Mouse (Mus musculus) layer of hippocampus, adult 18-20 months (tissue): ENCODE results near the gene Nsun5. TPM values are rescaled to one million over a fixed set of nuclear protein-coding genes. Genes with fewer than 3 reads are reported as not detected.

ENCODE experiments used
- DNase-seq, 2 experiments: peaks; one replicate each; pipeline ENCODE4 v3.0.0; 2022; ENCODE audit warnings: low spot score in 2 of 2
- microRNA-seq, 2 experiments: library from miRNA; unstranded; fragments of <30 nt; microRNA quantifications; one replicate each; pipeline ENCODE4 v1.2.0; 2021
- total RNA-seq, 2 experiments: library from RNA; stranded (reverse); gene quantifications; 2 replicates each; pipeline ENCODE4 v1.2.3; 2021

Nsun5 gene
- total RNA-seq, 2 experiments from 2014 or later = 21.4 to 24.1 TPM

DNA sequence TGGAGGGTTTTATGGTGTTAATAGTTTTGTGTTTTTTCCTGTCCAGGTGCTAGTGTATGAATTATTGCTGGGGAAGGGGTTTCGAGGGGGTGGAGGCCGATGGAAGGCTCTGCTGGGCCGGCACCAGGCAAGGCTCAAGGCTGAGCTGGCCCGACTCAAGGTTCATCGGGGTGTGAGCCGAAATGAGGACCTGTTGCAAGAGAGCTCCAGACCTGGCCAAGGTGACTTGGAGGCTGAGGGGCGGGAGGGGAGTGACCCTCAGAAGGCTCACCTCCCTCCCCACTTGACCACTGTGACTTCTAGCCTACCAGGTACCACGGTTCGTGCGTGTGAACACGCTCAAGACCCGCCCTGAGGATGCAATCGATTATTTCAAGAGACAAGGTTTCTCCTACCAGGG is 1.4 kb downstream of the Nsun5 start:
- no peak for DNase-seq

DNA sequence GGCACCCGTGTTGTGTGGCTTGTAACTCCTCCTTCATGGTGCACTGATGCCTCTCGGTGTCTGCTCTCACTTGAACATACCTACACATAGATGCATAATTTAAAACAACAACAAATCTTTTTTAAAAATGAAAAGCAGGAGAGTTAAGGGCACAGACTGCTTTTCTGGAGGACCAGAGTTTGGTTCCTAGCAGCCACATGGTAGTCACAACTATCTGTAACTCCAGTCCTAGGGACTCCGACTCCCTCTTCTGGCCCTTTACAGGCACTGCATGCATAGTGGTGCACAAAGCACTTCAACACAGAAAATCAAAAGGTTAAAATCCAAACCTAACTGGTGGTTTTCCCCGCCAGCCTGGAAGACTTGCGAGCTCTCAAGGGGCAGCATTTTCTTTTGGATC is 3.8 kb downstream of the Nsun5 start:
- DNase-seq = no peak

DNA sequence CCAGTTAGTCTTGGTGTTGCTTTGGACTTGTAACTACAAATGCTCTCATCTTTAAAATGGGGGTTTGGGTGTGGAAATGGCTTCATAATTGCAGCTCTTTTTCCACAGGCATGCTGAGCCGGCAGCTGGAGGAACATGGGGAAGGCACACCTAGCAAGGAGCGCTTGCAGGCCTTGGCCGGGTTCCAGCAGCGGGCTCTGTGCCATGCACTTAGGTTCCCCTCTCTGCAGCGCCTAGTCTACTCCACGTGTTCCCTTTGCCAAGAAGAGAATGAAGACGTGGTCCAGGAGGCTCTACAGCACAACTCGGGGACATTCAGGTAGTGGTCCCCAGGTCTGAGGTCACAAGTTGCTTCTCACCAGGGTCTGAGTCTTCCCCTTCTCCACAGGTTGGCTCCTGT is 5.4 kb downstream of the Nsun5 start:
- no peak for DNase-seq

DNA sequence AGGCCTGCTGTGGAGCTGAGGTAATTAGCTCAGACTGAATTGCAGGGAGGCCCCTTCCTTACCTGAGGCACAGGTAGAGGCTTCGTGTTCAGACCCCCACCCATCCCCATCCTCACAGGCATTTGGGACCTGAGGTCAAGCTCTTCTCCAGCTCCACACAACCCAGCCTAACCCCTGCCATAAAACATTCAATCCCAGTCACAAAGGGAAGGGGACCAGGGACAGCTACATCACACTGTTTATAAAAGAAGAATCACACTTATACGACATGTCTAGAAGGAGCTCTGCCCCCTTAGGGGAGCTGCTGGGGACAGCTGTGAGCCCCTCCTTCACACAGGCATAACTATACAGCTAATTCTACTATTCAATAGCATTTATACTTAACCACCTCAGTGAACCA is 6.6 kb downstream of the Nsun5 start:
- DNase-seq = no peak

DNA sequence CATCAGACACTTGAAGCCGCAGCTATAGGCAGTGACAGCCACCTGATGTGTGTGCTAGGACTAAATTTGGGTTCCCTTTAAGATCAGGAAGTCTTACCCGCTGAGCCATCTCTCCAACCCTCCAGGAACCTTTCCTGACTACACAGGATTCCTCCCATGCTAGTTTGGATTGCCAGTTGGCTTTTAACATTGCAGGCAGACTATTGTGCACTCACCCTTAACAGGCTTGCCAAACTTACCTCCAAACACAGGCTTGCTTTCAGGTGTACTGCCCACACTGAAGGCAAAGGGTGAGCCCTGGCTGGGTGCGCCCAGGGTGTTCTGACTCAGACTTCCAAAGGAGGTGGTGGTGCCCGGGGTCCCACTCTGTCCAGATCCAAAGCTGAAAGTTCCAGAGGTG is 10.9 kb downstream of the Nsun5 start:
- DNase-seq = no peak

DNA sequence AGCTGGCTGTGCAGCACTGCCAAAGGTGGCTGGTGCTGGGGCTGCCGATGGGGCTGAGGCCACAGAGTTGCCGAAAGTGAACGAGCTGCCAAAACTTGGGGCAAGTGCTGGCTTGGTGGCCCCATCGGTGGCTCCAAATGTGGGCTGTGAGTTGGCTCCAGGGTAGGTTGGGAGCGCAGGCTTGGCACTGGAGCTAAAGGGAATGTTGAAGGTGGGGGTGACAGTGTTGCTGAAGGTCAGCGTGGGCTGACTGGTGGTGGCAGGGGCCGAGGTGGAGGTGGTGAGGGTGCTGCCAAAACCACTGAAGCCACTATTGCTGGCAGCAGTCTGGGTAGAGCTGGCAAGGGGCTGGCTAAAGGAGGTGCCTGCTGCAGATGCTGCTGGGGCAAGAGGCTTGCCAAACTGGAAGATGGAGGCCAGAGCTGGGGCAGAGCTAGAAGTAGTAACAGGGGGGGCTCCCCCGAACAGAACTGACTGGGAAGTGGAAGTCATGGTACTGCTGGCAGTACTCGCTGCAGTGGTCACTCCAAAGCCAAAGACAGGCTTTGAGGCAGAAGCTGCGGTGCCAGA is 11.7 kb downstream of the Nsun5 start:
- DNase-seq = no peak

DNA sequence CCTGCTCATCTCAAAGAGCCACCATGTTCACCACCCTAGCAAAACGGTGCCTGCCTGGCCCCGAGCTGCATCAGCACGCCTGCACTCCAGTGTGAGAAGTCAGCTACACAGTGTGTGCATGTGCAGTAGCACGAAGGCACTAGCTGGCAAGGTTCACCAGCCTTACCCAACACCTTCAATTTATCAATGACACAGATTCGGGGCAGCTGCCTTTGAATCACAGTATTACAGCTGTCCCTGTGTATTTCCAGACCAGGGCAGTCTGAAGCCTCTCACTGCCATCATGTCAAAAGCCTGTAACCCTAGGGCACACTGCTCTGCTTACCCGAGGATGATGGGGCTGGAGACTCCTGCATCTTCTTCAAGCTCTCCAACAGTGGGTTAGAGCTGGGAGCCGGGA is 13.0 kb downstream of the Nsun5 start:
- no peak for DNase-seq

DNA sequence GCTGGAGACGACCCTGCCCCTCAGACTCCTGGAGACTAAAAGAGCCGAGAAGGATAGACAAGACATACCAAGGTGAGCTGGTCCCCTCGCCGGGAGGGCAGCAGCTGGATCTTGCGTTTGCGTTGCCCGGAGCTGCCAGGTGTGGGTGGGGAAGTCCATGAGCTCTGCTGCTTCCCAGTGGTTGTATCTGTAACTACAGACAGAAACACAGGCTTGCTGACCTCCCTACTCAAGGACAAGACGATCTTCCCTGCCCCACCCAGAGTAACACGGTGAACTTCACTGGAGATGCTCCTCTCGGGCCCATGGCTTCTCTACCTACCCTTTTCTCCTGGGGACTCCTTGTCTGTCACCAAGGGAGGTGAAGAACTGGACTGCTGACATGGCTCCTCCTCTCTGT is 14.0 kb downstream of the Nsun5 start:
- DNase-seq = no peak

DNA sequence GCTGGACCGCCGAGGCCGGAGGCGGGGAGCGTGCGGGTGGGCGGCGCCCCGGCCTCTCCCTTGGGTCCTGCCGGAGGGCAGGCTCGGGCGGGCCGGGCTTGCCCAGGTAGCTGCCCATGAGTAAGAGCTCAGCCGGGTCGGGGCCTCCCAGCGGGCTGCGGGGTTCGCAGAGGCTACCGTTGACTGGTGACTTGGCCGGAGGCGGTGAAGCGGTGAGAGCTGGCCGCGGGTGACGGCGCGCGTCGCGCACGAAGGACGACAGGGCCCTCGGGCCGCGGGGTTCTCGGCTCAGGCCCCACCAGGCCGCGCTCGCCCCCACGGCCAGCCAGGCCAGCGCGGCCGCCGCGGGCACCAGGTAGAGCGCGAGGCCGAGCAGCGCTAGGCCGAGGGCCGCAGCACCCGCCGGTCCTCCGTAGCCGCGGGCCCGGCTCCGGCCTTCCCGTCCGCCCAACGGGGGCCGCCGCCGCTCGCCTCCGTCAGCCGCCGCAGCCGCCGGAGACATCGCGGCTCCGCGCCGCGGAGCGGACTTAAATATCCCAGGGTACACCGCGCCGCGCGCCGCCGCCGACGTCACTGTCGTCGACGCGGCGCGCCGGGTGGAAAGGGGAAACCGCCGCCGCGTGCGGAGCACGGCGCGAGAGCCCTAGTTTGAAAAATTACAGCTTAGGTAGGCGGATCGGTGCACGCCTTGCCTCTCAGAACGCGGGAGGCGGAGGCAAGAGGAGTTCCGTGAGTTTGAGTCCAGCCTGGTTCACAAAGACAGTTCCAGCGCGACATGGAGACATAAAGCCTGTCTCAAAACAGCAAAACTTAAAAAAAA is 24.5 kb downstream of the Nsun5 start, which contains the start of gene Pom121:
Gene Pom121 (minus strand): TSS at position 543 of the 820 bp plus-strand sequence.
- peak; percentile 71 to 82 for DNase-seq

DNA sequence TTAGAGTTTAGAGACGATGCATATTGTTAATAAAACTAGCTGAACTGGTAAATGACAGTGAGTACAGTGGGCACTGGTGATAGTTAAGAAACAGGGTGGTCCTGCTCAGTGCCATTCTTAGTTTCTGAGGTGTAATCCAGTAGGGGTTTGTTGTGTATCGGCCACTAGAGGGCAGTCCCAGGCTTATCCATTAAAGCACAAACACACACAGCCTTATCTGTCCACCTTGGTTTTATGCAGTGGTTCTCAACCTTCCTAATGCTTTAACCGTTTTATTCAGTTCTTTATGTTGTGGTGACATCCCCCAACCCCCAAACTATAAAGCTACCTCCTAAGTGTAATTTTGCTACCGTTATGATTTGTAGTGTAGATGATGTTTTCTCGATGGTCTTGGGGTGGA is 26.1 kb downstream of the Nsun5 start:
- peak in 1 of 2 experiments; percentile 52 for DNase-seq

DNA sequence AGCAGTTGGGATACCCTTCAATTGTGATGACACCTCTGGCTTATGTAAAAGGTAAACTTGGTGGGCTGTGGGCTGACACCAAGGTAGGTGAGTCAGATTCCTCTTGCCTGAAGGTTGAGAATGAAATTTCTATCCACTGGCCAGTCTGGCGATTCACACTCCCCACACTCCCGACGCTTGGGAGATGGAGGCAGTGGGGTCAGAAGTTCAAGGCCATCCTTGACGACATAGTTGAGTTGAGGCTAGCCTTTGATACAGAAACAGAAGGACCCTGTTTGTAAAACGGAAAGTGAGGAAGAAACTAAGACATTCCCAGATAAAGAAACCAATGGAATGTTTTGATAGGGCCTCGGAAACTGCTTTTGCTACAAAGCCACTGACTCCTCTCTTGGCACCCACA is 29.6 kb downstream of the Nsun5 start:
- no peak for DNase-seq

DNA sequence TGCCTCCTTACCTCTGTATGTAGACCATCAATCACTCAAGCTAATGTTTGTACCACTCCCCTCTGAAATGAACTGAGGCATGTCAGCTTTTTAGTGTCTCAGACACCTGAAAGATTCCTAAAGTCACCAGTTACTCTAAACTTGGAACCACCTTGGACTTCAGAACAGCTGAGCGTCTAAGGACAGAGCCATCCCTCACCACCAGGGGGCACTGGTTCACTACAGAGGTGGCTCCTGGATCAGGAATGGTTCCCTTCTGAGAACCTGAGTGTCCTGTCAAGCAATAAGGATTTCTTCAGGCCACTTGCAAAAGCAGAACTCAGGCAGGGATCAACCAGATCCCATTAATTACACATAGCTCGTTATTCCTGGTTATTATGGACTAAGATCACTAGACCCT is 30.5 kb downstream of the Nsun5 start:
- peak; percentile 54 to 82 for DNase-seq

DNA sequence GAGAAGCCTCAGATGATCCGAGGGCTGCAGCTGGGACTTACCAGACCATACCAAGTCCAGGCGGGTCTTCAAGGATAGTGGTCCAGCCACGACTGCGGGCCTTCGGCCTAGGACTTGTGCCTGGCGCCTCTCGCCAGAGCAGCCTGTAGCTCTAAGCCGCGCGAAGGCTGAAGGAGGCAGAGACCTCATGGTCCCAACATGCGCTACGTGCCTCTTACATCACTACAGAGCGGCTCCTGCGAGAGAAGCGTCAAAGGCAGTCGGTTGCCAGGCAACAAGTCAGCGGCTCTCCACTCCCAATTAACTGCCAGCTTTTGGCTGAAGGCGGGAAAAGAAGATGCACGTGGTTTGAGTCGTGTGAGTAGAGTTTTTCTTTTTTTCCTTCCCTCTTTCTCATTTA is 34.9 kb downstream of the Nsun5 start:
- DNase-seq = peak; percentile 40 to 74

DNA sequence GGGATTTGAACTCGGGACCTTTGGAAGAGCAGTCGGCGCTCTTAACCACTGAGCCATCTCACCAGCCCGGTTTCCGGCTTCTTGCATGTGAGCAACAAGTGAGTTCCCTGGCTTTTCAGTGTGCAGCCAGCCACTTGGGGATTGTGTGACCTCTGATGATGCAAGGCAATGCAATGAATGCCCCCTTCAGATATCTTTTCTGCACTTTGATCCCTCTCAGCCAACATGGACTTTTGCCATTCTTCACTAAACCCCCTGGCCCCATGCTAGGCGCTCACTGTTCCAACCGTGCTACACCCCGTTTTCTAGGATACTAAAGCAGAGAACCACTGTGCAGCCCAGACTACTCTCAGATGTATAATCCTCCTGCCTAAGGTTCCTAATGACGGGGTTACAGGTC is 35.7 kb downstream of the Nsun5 start:
- DNase-seq = no peak

DNA sequence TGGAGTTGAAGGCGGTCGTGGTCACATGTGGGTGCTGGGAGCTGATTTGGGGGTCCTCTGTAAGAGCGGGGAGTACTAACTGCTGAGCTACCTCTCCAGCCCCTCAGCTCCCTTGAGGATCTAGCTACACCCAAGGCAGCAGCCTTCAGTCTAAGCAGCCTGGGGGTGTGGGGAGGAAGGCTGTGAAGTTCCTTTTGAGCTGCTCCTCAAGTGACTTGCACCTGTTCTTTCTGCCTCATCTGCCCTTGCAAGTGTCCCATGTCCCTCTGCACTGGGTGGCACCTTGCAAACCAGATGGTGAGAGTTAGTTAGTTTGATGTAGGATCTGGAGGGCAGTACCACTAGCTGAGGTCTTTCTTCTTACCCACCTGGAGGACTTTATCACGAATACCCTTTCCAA is 38.4 kb downstream of the Nsun5 start:
- no peak for DNase-seq

DNA sequence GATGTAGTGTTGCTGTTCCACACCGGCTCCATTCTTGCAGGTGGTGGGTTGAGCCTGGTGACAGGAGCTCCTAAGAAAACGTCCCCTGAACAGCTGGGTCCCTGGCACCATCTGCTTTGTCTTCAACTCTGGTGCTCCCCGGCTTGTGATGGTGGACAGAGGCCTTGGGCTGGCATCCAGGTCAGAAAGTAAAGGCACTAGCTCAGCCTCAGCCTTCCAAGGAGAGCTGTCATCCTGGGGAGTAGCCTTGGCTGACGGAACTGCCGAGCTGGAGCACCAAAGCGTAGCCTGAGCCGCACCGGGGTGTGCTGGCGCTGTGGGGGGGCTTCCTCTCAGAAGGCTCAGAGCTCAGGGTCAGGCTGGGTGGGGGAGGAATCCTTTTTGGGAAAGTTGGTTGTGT is 40.5 kb downstream of the Nsun5 start:
- DNase-seq = no peak

Small RNA genes lying within 50 kb of the gene (microRNA-seq; reads per million reads assigned to microRNA genes)
- 0.59 to 1.7 reads per million in 2 experiments for gene Mir7033

Other genes starting within 250 kb of the Nsun5 start
- gene Tbl2, start 220.3 kb upstream of the Nsun5 start, total RNA-seq = 10 to 100 TPM; 30.4 to 31.5 TPM
- gene Bcl7b, start 201.7 kb upstream of the Nsun5 start, total RNA-seq = 10 to 100 TPM; 57.2 to 58.2 TPM
- 10 to 100 TPM; 81.1 to 81.3 TPM for gene Baz1b, start 182.7 kb upstream of the Nsun5 start, total RNA-seq
- 1 to 10 TPM; 5.6 to 5.8 TPM for gene Fzd9, start 118.7 kb upstream of the Nsun5 start, total RNA-seq
- gene Fkbp6, start 19.9 kb upstream of the Nsun5 start, total RNA-seq = under 1 TPM in 1 of 2 experiments, not detected in 1; 0.72 TPM
- gene Trim50, start 16.7 kb upstream of the Nsun5 start, total RNA-seq = not detected
- 10 to 100 TPM; 49.7 to 51.5 TPM for gene Pom121, start 24.6 kb downstream of the Nsun5 start, total RNA-seq
- gene Hip1, start 175.2 kb downstream of the Nsun5 start, total RNA-seq = 10 to 100 TPM; 34.6 to 34.8 TPM
- not detected for gene Ccl26, start 193.6 kb downstream of the Nsun5 start, total RNA-seq
- under 1 TPM in 1 of 2 experiments, not detected in 1; 0.67 TPM for gene Ccl24, start 203.1 kb downstream of the Nsun5 start, total RNA-seq